Mouse (Mus musculus): ENCODE measurements around the gene Cxcr2. TPM values are rescaled to one million over a fixed set of nuclear protein-coding genes. Genes with fewer than 3 reads are reported as not detected.

The Cxcr2 gene
- polyA plus RNA-seq, 1 experiment from 2014 or later, result 0.47 TPM

DNA sequence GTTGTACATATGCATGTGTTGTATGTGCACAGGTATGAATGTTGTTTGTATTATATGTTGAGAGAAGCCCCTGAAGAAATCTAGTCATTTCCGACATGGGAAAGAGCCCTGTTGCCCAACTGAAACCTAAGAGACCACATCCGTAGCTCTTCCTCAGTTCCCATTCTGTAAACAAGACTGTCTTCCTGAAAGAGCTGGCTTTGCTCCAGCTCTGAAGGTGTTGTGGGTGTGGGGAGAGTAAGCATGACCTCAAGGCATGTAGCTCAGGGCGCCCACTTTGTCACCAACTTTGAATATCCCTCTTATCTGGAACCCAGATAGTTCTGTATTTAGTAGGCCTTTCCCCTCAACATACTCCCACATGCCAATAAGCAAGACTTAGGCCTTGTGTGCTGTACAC lies 24.8 kb downstream of the Cxcr2 start:
- 69% methylated on average over 3 of the region's 3 CpGs for WGBS
- Histone ChIP-seq H3K4me2 (no peak overlapping the region), H3K4me3 (ENCODE audit: low read depth, low read length) (no peak overlapping the region), H3K27ac (ENCODE audit: low read depth, low read length) (no peak overlapping the region), H3K27me3 (replicated peaks; ENCODE audit: control insufficient read depth, insufficient read depth, low read length) (no peaks in the 10 kb centered on the region), H3K9ac (ENCODE audit: low read depth, low read length) (no peak overlapping the region), H3K36me3 (ENCODE audit: control insufficient read depth, insufficient read depth, low read length) (no peaks in the 10 kb centered on the region), H3K9me3 (ENCODE audit: control insufficient read depth, low read length) (no peaks in the 10 kb centered on the region), H3K4me1 (replicated peaks; ENCODE audit: control insufficient read depth, insufficient read depth, low read length) (peaks cover 3% of the 10 kb centered on the region; the same call in 1 of the 2 replicates)
- DNase-seq (ENCODE audit: low spot score) (no peak), ATAC-seq (replicated peaks; ENCODE audit: low FRiP score) (no peak)

DNA sequence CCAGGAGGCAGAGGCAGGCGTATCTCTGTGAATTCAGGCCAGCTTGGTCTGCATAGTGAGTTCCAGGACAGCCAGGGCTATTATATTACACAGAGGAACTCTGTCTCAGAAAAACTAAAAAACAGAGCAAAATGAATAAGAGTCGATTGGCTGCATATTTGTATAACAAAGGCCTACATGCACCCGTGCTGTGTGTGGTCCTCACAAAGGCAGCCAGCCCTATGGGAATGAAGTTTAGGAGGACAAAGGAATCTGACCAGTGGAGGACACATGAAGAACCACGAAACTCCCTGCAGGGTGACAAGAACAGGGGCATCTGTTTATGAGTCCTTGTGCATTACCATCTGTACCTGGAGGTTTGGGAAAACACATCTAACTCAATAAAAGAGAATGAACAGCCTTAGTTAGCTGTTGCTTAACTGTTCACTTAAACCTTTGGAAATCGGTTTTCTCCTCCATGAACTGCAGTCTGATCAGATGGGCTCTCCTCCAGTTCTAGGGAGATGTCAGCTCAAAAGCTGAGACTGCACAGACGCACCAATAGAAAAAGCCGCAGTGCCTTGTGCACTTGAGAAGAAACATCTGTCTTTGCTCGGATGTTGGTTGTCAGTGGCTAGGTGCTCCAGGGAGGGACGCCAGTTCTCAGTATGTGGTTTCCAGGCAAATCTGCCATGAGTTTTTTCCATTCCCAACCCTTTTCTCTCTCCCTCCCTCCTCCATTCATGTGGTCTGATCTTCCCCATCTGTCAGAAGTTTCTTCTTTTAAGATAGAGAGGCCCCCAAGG lies 26.0 kb downstream of the Cxcr2 start:
- no peak overlapping the region for H3K4me3 ChIP-seq (ENCODE audit: low read depth, low read length)
- DNase-seq (ENCODE audit: low spot score), result no peak
- ATAC-seq (replicated peaks; ENCODE audit: low FRiP score), result no peak
- 64% methylated on average over 9 of the region's 9 CpGs for WGBS
- no peaks in the 10 kb centered on the region for H3K9me3 ChIP-seq (ENCODE audit: control insufficient read depth, low read length)
- H3K36me3 ChIP-seq (ENCODE audit: control insufficient read depth, insufficient read depth, low read length), result no peaks in the 10 kb centered on the region
- no peak overlapping the region for H3K27ac ChIP-seq (ENCODE audit: low read depth, low read length)
- no peak overlapping the region for H3K9ac ChIP-seq (ENCODE audit: low read depth, low read length)
- no peak overlapping the region for H3K4me2 ChIP-seq
- peaks cover 3% of the 10 kb centered on the region; the same call in 1 of the 2 replicates for H3K4me1 ChIP-seq (replicated peaks; ENCODE audit: control insufficient read depth, insufficient read depth, low read length)
- H3K27me3 ChIP-seq (replicated peaks; ENCODE audit: control insufficient read depth, insufficient read depth, low read length), result no peaks in the 10 kb centered on the region

DNA sequence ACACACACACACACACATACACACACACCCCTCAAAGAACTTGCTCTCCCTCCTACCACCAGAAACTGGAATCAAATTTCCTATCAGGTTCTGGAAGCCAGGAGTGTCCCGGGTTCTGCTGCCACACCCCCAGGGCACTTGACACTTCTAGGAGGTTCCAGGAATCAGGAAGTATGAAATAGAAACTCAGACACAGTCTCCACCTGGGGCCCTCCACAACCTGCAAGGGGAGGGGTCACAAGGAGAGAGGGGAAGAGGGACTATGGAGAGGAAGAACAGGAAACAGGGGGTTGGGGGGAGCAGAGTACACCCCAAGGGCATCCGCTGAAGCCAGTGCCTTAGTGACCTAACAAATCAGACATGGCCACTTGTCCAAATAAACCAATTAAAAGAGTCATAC lies 27.7 kb downstream of the Cxcr2 start:
- Histone ChIP-seq H3K27ac (ENCODE audit: low read depth, low read length) (no peak overlapping the region), H3K9ac (ENCODE audit: low read depth, low read length) (no peak overlapping the region), H3K9me3 (ENCODE audit: control insufficient read depth, low read length) (no peaks in the 10 kb centered on the region), H3K4me2 (no peak overlapping the region), H3K4me3 (ENCODE audit: low read depth, low read length) (no peak overlapping the region), H3K27me3 (replicated peaks; ENCODE audit: control insufficient read depth, insufficient read depth, low read length) (no peaks in the 10 kb centered on the region), H3K4me1 (replicated peaks; ENCODE audit: control insufficient read depth, insufficient read depth, low read length) (no peaks in the 10 kb centered on the region), H3K36me3 (ENCODE audit: control insufficient read depth, insufficient read depth, low read length) (no peaks in the 10 kb centered on the region)
- ATAC-seq (replicated peaks; ENCODE audit: low FRiP score) (no peak), DNase-seq (ENCODE audit: low spot score) (no peak)
- 58% methylated on average over 2 of the region's 2 CpGs for WGBS

DNA sequence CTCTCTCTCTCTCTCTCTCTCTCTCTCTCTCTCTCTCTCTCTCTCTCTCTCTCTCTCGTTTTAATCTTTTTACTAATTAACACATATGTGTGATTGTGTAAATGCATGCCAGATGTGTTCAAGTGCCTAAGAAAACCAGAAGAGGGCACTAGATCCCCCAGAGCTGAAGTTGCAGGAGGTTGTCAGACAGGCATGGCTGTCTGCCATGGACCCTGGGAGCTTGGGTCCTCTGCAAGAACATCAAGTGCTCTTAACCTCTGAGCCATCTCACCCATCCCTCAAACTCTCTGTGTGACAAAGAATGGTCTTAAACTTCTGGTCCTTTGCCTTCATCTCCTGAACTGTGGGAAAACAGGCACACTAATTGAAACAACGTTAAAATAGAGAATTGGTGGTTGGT lies 29.2 kb downstream of the Cxcr2 start:
- Histone ChIP-seq H3K27ac (ENCODE audit: low read depth, low read length) (no peak overlapping the region), H3K4me3 (ENCODE audit: low read depth, low read length) (no peak overlapping the region), H3K4me2 (no peak overlapping the region), H3K36me3 (ENCODE audit: control insufficient read depth, insufficient read depth, low read length) (no peaks in the 10 kb centered on the region), H3K9me3 (ENCODE audit: control insufficient read depth, low read length) (no peaks in the 10 kb centered on the region), H3K4me1 (replicated peaks; ENCODE audit: control insufficient read depth, insufficient read depth, low read length) (no peaks in the 10 kb centered on the region), H3K27me3 (replicated peaks; ENCODE audit: control insufficient read depth, insufficient read depth, low read length) (no peaks in the 10 kb centered on the region), H3K9ac (ENCODE audit: low read depth, low read length) (no peak overlapping the region)
- 49% methylated on average over 2 of the region's 2 CpGs for WGBS
- DNase-seq (ENCODE audit: low spot score), result no peak
- no peak for ATAC-seq (replicated peaks; ENCODE audit: low FRiP score)

DNA sequence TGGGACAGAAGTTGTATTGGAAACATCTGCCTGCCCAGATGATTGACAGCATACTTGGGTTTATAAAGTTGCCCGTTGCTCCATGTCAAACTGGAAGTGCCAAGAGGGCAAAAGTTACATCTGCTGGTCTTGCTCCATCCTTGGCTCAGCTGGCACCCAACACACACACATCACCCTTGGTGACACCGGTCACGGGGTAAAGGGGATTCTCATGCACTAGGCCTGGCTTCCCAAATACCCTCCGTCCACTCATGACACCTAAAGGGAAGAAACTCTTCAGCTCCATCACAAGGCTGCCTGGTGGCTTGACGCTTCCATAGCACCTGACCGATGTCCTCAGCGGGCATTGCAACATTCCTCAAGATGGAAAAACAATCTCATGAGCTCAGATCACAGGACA lies 36.7 kb downstream of the Cxcr2 start:
- no peaks in the 10 kb centered on the region for H3K27me3 ChIP-seq (replicated peaks; ENCODE audit: control insufficient read depth, insufficient read depth, low read length)
- H3K4me2 ChIP-seq, result no peak overlapping the region
- WGBS, result 86% methylated on average over 7 of the region's 7 CpGs
- no peak overlapping the region for H3K27ac ChIP-seq (ENCODE audit: low read depth, low read length)
- ATAC-seq (replicated peaks; ENCODE audit: low FRiP score) (no peak), DNase-seq (ENCODE audit: low spot score) (no peak)
- H3K4me1 ChIP-seq (replicated peaks; ENCODE audit: control insufficient read depth, insufficient read depth, low read length), result no peaks in the 10 kb centered on the region
- H3K4me3 ChIP-seq (ENCODE audit: low read depth, low read length), result no peak overlapping the region
- no peaks in the 10 kb centered on the region for H3K9me3 ChIP-seq (ENCODE audit: control insufficient read depth, low read length)
- no peak overlapping the region for H3K9ac ChIP-seq (ENCODE audit: low read depth, low read length)
- no peaks in the 10 kb centered on the region for H3K36me3 ChIP-seq (ENCODE audit: control insufficient read depth, insufficient read depth, low read length)

DNA sequence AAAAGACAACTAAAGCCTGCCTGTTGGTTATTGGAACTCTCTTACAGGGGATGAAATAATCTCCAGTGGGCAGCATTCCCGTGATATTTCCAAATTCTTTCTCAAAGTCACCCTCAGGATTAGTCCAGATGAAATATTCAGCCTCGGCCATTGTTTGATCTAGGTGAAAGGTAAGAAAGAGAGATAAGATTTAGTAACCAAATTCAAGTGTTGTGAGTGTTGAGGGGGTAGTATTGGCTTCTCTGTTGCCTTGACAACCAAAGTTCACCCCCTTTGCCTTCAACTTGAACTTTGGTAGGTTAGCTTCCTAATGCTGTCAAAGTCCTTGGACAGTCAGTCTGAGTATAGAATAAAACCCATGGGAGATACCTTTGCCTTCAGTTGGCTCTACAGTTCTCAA lies 38.9 kb downstream of the Cxcr2 start:
- no peaks in the 10 kb centered on the region for H3K36me3 ChIP-seq (ENCODE audit: control insufficient read depth, insufficient read depth, low read length)
- H3K4me1 ChIP-seq (replicated peaks; ENCODE audit: control insufficient read depth, insufficient read depth, low read length), result peaks cover under 1% of the 10 kb centered on the region; the same call in 1 of the 2 replicates
- H3K27me3 ChIP-seq (replicated peaks; ENCODE audit: control insufficient read depth, insufficient read depth, low read length), result no peaks in the 10 kb centered on the region
- no peaks in the 10 kb centered on the region for H3K9me3 ChIP-seq (ENCODE audit: control insufficient read depth, low read length)
- no peak overlapping the region for H3K4me3 ChIP-seq (ENCODE audit: low read depth, low read length)
- WGBS, result 72% methylated on average over 2 of the region's 2 CpGs
- no peak overlapping the region for H3K27ac ChIP-seq (ENCODE audit: low read depth, low read length)
- DNase-seq (ENCODE audit: low spot score), result no peak
- ATAC-seq (replicated peaks; ENCODE audit: low FRiP score), result no peak
- H3K4me2 ChIP-seq, result no peak overlapping the region
- H3K9ac ChIP-seq (ENCODE audit: low read depth, low read length), result no peak overlapping the region

DNA sequence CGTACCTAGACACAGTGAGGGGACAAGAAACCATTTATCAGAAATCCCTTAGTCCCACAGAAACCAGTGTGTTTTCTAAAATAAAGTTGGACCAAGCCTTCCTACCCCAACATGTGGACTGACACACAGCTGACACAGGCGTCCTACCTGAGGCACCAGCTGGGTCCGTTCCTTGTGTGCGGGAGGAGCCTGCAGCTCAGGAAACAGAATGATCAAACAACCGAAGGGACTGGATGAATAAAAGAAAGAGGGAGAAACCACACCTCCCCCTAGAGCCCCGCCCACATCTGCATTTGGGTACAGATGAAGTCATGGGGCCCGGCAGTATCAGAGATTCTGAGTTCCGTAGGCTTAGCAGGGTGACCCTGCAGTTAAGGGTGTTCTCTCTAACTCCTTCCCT lies 40.7 kb downstream of the Cxcr2 start, which contains the start of gene Cxcr1:
Gene Cxcr1, minus strand, starts transcription at position 187 of the 400 bp plus-strand sequence.
- Histone ChIP-seq H3K9ac (ENCODE audit: low read depth, low read length) (no peak within 1 kb of the TSS), H3K4me2 (no peak within 1 kb of the TSS), H3K36me3 (ENCODE audit: control insufficient read depth, insufficient read depth, low read length) (no peaks in the 10 kb centered on the region), H3K27ac (ENCODE audit: low read depth, low read length) (no peak within 1 kb of the TSS), H3K4me3 (ENCODE audit: low read depth, low read length) (no peak within 1 kb of the TSS), H3K27me3 (replicated peaks; ENCODE audit: control insufficient read depth, insufficient read depth, low read length) (no peaks in the 10 kb centered on the region), H3K4me1 (replicated peaks; ENCODE audit: control insufficient read depth, insufficient read depth, low read length) (peaks cover 4% of the 10 kb centered on the region; the same call in 1 of the 2 replicates), H3K9me3 (ENCODE audit: control insufficient read depth, low read length) (no peaks in the 10 kb centered on the region)
- no peak for DNase-seq (ENCODE audit: low spot score)
- WGBS, result 64% methylated on average over 8 of the region's 8 CpGs
- no peak for ATAC-seq (replicated peaks; ENCODE audit: low FRiP score)

DNA sequence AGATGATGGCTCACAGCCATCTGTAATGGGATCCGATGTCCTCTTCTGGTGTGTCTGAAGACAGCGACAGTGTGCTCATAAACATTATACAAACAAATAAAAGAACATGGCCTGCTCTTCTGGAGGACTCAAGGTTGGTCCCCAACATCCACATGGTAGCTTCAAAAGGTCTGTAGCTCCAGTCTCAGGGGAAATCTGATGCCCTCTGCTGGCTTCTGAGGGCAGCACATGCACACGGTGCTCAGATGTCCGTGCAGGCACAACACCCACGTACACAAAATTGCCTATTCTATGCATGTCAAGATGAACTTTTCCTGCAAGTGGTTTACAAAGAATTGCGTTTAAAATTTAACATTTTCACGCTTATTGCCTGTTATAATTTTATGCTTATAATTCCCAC lies 42.2 kb downstream of the Cxcr2 start:
- no peaks in the 10 kb centered on the region for H3K36me3 ChIP-seq (ENCODE audit: control insufficient read depth, insufficient read depth, low read length)
- 32% methylated on average over 7 of the region's 7 CpGs for WGBS
- no peaks in the 10 kb centered on the region for H3K9me3 ChIP-seq (ENCODE audit: control insufficient read depth, low read length)
- 0 out of 2 replicates have a peak, but pooled peaks have one; percentile 36 for ATAC-seq (replicated peaks; ENCODE audit: low FRiP score)
- H3K27me3 ChIP-seq (replicated peaks; ENCODE audit: control insufficient read depth, insufficient read depth, low read length), result no peaks in the 10 kb centered on the region
- H3K4me1 ChIP-seq (replicated peaks; ENCODE audit: control insufficient read depth, insufficient read depth, low read length), result peaks cover 5% of the 10 kb centered on the region; the same call in 1 of the 2 replicates
- H3K4me3 ChIP-seq (ENCODE audit: low read depth, low read length), result no peak overlapping the region
- no peak overlapping the region for H3K27ac ChIP-seq (ENCODE audit: low read depth, low read length)
- DNase-seq (ENCODE audit: low spot score), result no peak
- H3K4me2 ChIP-seq, result no peak overlapping the region
- H3K9ac ChIP-seq (ENCODE audit: low read depth, low read length), result no peak overlapping the region

Data from liver, embryonic 11.5 days (tissue).